In the genomic region with DNA sequence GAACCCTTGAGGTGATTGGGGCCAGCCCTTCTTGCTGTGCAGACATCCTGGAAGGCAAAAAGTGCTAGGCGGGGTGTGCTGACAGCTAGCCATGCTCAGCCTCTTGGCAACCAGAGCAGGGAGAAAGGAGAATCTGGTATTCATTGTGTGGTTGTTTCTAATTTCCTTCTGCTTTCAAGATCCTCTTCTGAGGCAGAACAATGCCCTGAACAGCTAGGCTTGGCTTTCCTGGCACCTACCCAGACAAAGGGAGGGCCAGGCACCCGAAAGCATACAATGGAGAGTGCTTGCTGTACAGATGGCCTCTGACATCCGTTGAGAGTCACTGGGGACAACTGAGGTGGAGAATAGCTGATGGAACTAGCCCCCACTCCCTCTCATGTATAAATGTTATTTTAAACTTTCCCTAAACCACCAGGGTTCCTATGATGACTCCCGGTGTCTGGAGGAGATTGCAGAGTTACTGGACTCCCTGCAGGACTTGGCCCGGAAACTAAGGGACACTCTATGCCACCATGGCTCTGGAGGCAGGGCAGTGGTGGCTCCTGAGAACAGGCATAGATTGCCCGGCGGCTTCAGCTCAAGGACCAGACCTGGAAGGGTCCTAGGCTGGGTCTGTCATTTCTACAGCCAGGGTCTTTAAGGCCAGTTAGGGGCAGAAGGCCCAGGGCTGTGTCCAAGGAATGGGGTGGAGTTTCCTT, we compare ENCODE assay signal across 8 mouse cellular contexts. TPM values are rescaled to one million over a fixed set of nuclear protein-coding genes. Genes with fewer than 3 reads are reported as not detected.
DNase-seq lines count a peak whose midpoint lies in the region; ATAC-seq and TF ChIP-seq lines count a peak whose summit lies in the region.

No protein-coding gene starts in this region.

- 7% methylated on average over 7 of the region's 7 CpGs for WGBS in cerebellum, adult 2 months
- 18% methylated on average over 7 of the region's 7 CpGs for WGBS in hindbrain, postnatal 0 days
- 48% methylated on average over 7 of the region's 7 CpGs for WGBS in neural tube, embryonic 12.5 days

- intact Hi-C loops in left cerebral cortex, postnatal 36 days (cut with DNase I) = no loop called here

- no peak for TF ChIP-seq POLR2A in cerebellum, adult 2 months (IDR thresholded peaks at IDR 0.05; ENCODE audit: borderline replicate concordance, insufficient read depth, low read length)

- no peaks in the 10 kb centered on the region for H3K27me3 ChIP-seq in cerebellum, adult 2 months (ENCODE audit: control insufficient read depth, insufficient read depth, low read length)
- H3K27me3 ChIP-seq in hindbrain, postnatal 0 days (ENCODE audit: insufficient read depth, low read length) = no peaks in the 10 kb centered on the region
- H3K27me3 ChIP-seq in neural tube, embryonic 12.5 days (replicated peaks) = no peaks in the 10 kb centered on the region

- no peak overlapping the region for H3K4me3 ChIP-seq in cerebellum, adult 2 months (replicated peaks; ENCODE audit: insufficient read depth, low read depth, low read length)
- H3K4me3 ChIP-seq in hindbrain, postnatal 0 days (ENCODE audit: low read length) = no peak overlapping the region
- H3K4me3 ChIP-seq in neural tube, embryonic 12.5 days = no peak overlapping the region

- H3K4me2 ChIP-seq in hindbrain, postnatal 0 days (ENCODE audit: low read depth, low read length) = no peak overlapping the region
- no peak overlapping the region for H3K4me2 ChIP-seq in neural tube, embryonic 12.5 days (replicated peaks)

- H3K27ac ChIP-seq in cerebellum, adult 2 months (ENCODE audit: insufficient read depth, low read length) = no peak overlapping the region
- H3K27ac ChIP-seq in hindbrain, postnatal 0 days = peak overlapping the region; percentile 33; the same call in 1 of the 2 replicates
- no peak overlapping the region for H3K27ac ChIP-seq in neural tube, embryonic 12.5 days

- no peak overlapping the region for H3K9ac ChIP-seq in hindbrain, postnatal 0 days (replicated peaks; ENCODE audit: low read length)
- no peak overlapping the region for H3K9ac ChIP-seq in neural tube, embryonic 12.5 days

- H3K36me3 ChIP-seq in hindbrain, postnatal 0 days (ENCODE audit: insufficient read depth, low read length) = no peaks in the 10 kb centered on the region
- no peaks in the 10 kb centered on the region for H3K36me3 ChIP-seq in neural tube, embryonic 12.5 days

- peak; percentile 81; the same call in 1 of the 2 replicates for ATAC-seq in hindbrain, postnatal 0 days
- ATAC-seq in neural tube, embryonic 12.5 days (ENCODE audit: low FRiP score, low read depth) = 0 out of 2 replicates have a peak, but pooled peaks have one; percentile 41

- H3K4me1 ChIP-seq in cerebellum, adult 2 months (ENCODE audit: control insufficient read depth, insufficient read depth, low read length) = peaks cover 12% of the 10 kb centered on the region
- peaks cover 8% of the 10 kb centered on the region; the same call in 1 of the 2 replicates for H3K4me1 ChIP-seq in hindbrain, postnatal 0 days (ENCODE audit: insufficient read depth, low read length)
- peaks cover 5% of the 10 kb centered on the region; the same call in 1 of the 2 replicates for H3K4me1 ChIP-seq in neural tube, embryonic 12.5 days

- peak; percentile 25 to 54 for DNase-seq in cerebellum, adult 2 months
- DNase-seq in cerebellum, adult 8-10 months = no peak
- peak; percentile 42 for DNase-seq in adrenal gland, postnatal 25 days
- DNase-seq in gastrocnemius, postnatal 4 days (ENCODE audit: low spot score in 2 of 2) = peak; percentile 22 to 68
- peak; percentile 75 for DNase-seq in hindbrain, postnatal 0 days (ENCODE audit: low spot score)
- peak; percentile 19 to 27 for DNase-seq in left cerebral cortex, postnatal 36 days (ENCODE audit: low spot score in 2 of 2)
- no peak for DNase-seq in urinary bladder, adult 2 months (ENCODE audit: low spot score)

- no peaks in the 10 kb centered on the region for H3K9me3 ChIP-seq in hindbrain, postnatal 0 days (ENCODE audit: low read length)
- H3K9me3 ChIP-seq in neural tube, embryonic 12.5 days = no peaks in the 10 kb centered on the region

- no peak for TF ChIP-seq CTCF in cerebellum, adult 2 months (IDR thresholded peaks at IDR 0.05; ENCODE audit: borderline replicate concordance, insufficient read depth, low read depth, low read length)
- TF ChIP-seq CTCF in hindbrain, postnatal 0 days (IDR thresholded peaks at IDR 0.05; ENCODE audit: low read depth) = no peak

RNA-seq across cellular contexts. Expression of gene Scgb1a1, which starts 16.2 kb away (rescaled TPM):
- polyA plus RNA-seq in cerebellum, adult 2 months (2012; rRNA removed) = not detected in 2 replicates
- total RNA-seq in adrenal gland, postnatal 25 days (2021) = not detected in 2 replicates
- total RNA-seq in gastrocnemius, postnatal 4 days (2021) = 1 to 10 TPM; 1.7 to 5.3 TPM
- total RNA-seq in hindbrain, postnatal 0 days (2014; rRNA removed) = not detected in 2 replicates
- polyA plus RNA-seq in hindbrain, postnatal 0 days (2015; fragmentation: Nextera tagmentation; extraction: Ambion mirVana) = not detected in 2 replicates
- not detected for total RNA-seq in left cerebral cortex, postnatal 36 days (2021)
- polyA plus RNA-seq in neural tube, embryonic 12.5 days (2016; fragmentation: Nextera tagmentation; extraction: Ambion mirVana) = not detected in 2 replicates
- 0.23 TPM in 1 of 2 replicates, not detected in the other for polyA plus RNA-seq in urinary bladder, adult 2 months (2012; rRNA removed)

Comparison
In these comparisons a context has a peak if more than half of its experiments do, and no peak if none do; other contexts are left out.
1. DNase-seq: peak in cerebellum, adult 2 months (2 of 2), adrenal gland, postnatal 25 days (single experiment), gastrocnemius, postnatal 4 days (2 of 2), hindbrain, postnatal 0 days (single experiment) and left cerebral cortex, postnatal 36 days (2 of 2); none in cerebellum, adult 8-10 months (single experiment) and urinary bladder, adult 2 months (single experiment).